Mouse (Mus musculus): ENCODE results near the gene Dcp1a. TPM values are rescaled to one million over a fixed set of nuclear protein-coding genes. Genes with fewer than 3 reads are reported as not detected.
A peak's percentile ranks its signal among the peaks of the same experiment; 100 is the strongest.
"Not testable (repeated sequence)": the region's sequence is repeated elsewhere in the genome, so short reads cannot be mapped to it uniquely, and the experiment has no call there.

The Dcp1a gene
- total RNA-seq, 2 experiments from 2014 or later = 17.4 to 18.2 TPM

DNA sequence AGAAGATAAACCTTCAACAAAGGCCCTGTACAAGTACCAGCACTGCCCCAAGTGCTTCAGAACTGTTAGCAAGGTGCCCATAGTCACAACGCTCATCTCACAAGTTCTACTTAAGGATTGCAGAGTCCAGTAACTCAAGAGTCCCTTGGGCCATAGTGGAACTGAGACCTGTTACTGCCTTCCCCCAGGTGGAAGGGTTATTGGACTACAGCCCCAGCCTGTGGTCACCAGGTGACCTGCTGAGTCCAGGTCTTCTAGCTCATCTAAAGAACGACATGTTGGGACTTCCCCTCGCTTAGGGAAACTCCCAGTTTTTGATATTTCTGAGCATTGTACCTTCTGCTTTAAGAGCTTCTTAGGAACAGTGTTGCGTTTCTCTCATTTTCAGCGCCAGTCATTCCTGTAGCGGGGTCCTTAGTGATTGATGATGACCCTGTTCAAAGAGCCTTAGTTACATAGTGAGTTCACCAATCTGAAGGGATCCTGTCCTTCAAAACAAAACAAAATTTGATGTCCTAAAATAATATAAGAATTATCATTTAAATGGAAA is 31.0 kb downstream of the Dcp1a start:
- intact Hi-C loops (cut with DNase I) = no loop called here
- DNase-seq (ENCODE audit: extremely low spot score in 1 of 2, low spot score in 2 of 2) = no peak

DNA sequence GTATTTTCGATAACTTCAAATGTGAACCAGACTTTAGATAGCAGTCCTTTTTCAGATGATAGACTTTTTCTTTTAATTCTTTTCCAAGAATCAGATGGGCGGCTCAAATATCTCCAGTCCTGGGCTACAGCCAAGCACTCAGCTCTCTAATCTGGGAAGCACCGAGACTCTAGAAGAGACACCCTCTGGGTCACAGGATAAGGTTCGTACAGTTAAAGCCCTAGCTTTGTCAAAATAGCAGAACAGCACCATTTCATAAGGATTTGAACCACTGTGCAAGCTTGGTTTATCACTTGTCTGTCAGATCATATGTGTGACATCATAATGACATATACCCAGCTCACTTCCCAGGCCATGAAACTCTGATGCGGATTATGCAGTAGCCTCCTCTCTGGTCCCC is 33.6 kb downstream of the Dcp1a start:
- intact Hi-C loops (cut with DNase I) = no loop called here
- DNase-seq (ENCODE audit: extremely low spot score in 1 of 2, low spot score in 2 of 2) = no peak

DNA sequence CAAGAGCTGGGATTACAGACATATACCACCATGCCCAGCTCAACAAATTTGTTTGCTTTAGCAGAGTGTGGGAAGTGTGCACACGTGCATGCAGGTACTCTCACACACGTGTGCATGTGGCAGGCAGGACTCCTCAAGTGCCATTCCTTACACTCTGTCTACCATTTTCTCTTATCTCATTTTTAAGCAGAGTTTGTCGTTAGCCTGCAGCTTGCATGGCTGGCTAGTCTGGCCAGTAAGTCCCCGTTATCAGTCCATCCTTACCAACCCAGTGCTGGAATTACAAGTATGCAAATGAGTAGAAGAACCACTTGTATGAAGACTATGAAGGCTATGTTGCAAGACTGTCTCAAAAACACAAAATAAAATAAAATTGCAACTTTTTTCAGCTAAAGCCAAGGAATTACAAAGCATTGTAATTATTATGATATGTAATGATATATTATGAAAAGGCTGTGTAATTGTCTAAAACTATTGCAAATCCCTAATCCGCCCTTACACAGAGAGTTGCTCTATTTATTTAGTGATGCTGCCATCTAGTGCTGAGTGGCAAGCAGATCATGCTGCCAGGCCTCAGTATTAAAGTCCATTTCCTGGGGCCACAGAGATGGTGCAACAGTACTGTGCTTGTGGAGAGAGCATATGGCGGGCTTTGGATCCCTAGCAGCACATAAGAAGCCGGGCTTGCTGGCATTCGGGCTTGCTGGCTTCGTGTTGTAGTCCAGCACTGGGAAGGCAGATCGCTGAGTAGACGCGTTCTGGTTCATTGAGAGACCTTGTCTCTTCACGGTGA is 36.8 kb downstream of the Dcp1a start:
- no peak for DNase-seq (ENCODE audit: extremely low spot score in 1 of 2, low spot score in 2 of 2)
- intact Hi-C loops (cut with DNase I) = no loop called here

DNA sequence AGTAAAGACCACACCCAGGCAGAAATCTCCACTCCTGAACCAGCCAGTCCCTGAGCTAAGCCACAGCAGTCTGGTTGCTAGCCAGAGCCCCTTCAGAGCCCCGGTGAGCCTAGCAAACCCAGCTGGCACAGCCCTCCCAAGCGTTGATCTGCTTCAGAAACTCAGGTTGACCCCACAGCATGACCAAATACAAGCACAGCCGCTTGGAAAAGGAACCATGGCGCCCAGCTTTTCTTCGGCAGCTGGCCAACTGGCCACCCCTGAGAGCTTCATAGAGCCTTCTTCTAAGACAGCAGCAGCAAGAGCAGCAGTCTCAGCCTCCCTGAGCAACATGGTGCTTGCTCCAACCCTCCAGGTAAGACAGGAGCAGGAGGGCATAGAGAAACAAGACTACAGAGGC is 40.0 kb downstream of the Dcp1a start:
- DNase-seq (ENCODE audit: extremely low spot score in 1 of 2, low spot score in 2 of 2) = no peak
- intact Hi-C loops (cut with DNase I) = no loop called here

DNA sequence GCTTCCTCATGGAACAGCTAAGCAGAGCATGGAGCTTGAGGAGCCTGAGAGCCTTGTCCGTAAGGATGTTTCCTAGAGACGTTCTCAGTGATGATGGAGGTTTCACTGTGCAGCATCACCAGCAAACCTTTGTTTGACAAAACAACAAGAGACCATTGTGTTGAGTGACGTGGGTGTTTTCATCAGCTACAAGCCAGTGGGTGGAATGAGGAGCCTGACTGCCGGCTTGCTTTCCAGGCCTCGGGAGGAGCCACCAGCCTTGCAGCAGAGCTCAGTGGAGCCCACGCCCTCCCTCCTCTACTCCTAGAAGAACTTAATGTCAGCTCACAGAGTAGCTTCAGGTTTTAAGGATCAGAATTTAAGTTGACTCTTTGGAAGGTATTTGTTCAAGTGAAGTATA is 44.0 kb downstream of the Dcp1a start:
- no peak for DNase-seq (ENCODE audit: extremely low spot score in 1 of 2, low spot score in 2 of 2)
- intact Hi-C loops (cut with DNase I) = no loop called here

DNA sequence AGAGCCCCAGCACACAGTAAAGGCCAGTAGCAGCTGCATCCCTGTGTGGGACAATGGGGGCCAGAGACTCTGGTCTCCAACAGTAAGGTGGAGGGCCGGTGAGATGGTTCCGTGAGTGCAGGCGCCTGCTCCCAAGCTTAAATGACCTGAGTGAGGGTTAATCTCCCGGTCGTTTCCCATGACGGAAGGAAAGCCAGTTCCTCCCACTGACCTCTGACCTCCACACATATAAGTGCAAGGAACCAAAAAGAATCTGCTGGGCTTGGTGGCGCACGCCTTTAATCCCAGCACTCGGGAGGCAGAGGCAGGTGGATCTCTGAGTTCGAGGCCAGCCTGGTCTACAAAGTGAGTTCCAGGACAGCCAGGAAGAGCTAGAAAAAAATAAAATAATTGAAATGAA is 49.1 kb downstream of the Dcp1a start:
- intact Hi-C loops (cut with DNase I) = no loop called here
- no peak for DNase-seq (ENCODE audit: extremely low spot score in 1 of 2, low spot score in 2 of 2)

DNA sequence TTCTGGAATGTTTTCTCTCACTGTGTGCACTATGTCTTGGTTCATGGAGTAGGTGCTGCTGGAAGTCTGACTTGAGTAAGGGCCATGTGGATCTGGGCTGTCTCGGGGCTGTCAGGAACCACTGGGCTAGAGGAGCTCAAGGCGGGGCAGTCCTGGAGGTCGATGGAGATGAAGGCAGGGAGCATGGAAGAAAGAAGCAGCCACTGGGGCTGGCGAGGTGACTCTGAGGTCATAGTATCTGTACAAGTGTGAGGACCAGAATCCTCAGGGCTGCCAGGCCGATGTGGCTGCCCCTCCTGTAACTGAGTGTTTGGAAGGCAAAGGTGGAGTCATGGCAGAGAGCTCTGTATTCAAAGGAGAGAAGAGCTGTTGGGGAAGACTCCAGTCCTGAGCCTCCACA is 49.6 kb downstream of the Dcp1a start:
- intact Hi-C loops (cut with DNase I) = no loop called here
- no peak for DNase-seq (ENCODE audit: extremely low spot score in 1 of 2, low spot score in 2 of 2)

DNA sequence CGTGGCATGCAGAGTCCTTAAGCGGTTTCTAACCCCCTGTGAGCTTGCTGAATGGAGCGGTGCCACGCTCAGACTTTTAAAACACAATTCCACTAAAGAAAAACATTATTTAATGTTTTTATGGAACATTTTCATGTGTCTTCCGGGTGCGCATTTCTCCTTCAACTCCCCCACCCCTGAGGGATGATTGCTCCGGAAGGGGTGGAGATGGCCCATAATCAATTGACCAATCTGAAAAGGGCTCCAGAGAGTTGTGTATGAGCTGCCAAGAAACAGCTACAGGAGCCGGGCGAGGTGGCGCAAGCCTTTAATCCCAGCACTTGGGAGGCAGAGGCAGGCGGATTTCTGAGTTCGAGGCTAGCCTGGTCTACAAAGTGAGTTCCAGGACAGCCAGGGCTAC is 50.1 kb downstream of the Dcp1a start:
- no peak for DNase-seq (ENCODE audit: extremely low spot score in 1 of 2, low spot score in 2 of 2)
- intact Hi-C loops (cut with DNase I) = no loop called here

DNA sequence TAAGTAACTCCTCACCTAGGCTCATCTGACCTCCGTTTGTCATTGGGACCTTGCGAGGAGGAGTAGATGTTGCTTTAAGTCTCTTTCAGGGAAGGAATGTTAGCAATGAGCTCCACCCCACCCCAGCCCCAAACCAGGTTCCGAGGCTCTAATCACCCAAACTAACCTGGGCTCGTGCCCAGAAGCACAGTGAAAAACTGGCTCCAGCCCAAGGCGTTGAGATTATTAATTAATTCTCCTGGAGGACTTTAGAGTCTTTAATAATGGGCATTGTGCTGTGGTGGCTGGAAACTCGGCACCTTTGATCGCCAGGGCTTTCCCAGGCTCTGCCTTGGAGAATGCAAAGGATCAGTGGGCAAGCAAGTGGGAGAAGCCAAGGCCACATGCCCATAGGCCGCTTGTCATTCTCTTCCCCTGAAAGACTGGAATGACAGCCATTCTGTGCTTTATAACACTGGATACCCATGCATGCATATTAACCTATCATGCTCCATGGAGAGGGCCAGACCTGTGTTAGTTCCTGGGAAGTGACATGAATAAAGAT is 51.5 kb downstream of the Dcp1a start:
- no peak for DNase-seq (ENCODE audit: extremely low spot score in 1 of 2, low spot score in 2 of 2)

DNA sequence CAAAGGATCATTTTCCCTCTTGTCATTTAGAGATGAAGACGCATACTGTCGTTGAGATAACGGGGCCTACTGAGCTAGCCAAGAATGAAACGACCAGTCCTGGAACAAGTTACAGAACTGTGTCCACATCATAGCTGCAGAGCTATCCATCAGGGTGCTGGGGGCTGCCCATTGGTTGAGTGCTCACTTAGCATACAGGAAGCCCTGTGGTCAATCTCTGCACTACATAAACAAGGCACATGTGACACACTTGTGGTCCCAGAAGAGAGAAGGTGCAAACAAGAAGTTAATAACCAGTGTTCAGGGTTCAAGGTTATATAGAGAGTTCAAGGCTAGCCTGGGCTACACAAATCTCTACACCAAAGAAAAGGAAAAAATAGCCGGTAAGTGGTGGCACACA is 52.1 kb downstream of the Dcp1a start:
- intact Hi-C loops (cut with DNase I) = no loop called here
- no peak for DNase-seq (ENCODE audit: extremely low spot score in 1 of 2, low spot score in 2 of 2)

More for the DNA sequence above, 51.5 kb downstream of the Dcp1a start:
- intact Hi-C loops (cut with DNase I) = no loop called here

DNA sequence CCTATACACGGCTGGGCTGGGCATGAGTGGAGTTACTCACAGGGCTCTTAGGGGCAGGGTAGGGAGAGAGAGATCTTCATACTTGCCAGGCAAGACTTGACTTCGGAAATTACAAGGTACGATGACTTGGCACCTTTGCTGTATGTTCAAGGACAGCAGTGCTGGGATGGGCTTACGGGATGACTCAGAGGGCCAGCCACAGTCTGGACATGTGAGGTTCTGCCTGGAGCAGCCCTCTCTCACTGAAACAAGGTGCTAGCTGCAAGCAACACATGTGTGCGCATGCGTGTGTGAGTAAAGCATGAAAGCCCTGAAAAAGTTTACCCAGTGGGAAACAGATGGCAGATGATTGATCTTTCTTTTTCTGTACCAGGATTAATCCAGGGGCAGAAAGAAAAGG is 52.6 kb downstream of the Dcp1a start:
- intact Hi-C loops (cut with DNase I) = no loop called here

DNA sequence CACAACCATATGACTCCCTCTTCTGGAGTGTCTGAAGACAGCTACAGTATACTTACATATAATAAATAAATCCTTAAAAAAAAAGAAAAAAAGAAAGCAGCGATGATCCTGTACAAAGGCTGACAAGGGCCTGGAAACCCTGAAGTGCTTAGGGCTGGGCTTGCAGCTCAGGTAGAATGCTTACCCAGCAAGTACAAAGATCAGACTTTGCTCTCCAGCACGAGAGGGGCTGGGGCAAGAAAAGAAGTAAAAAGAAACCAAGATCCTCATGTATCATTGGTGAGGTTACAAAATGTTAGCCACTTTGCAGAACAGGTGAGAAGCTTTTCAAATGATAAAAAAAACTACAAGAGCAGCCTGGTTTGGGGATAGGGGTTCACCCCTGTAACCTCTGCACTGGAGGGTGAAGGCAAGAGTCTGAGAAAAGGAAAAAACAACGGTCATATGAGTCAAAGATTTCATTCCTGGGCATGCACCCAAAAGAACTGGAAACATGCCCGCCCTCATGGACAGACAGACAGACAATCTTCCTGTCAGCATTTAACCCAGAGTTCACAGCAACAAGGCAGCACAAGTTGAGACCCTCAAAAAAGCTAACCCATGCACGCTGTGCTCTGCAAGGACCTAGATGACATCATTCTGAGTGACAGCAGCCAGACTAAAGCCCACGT is 54.6 kb downstream of the Dcp1a start:
- no peak for DNase-seq (ENCODE audit: extremely low spot score in 1 of 2, low spot score in 2 of 2)
- intact Hi-C loops (cut with DNase I) = no loop called here

More for the DNA sequence above, 52.6 kb downstream of the Dcp1a start:
- no peak for DNase-seq (ENCODE audit: extremely low spot score in 1 of 2, low spot score in 2 of 2)

DNA sequence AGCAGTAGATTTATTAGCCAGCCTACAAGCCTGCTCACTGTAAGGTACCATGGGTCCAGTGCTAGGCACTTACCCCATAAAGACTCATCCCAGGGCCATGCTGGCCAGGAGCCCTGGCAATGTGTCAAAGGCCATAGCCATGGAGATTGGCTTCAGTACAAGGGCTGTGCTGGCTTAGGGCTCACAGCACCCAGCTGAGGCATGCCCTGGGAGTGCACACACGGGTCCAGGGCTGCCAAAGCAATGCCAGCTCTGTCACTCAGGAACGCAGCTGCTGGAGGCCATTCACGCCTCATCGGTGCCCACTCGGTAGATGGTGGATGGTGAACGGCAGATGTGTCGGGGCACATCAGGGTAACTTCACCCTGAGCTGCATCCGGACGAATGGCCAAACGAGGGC is 62.2 kb downstream of the Dcp1a start:
- intact Hi-C loops (cut with DNase I) = no loop called here
- DNase-seq (ENCODE audit: extremely low spot score in 1 of 2, low spot score in 2 of 2) = peak in 1 of 2 experiments; percentile 58

DNA sequence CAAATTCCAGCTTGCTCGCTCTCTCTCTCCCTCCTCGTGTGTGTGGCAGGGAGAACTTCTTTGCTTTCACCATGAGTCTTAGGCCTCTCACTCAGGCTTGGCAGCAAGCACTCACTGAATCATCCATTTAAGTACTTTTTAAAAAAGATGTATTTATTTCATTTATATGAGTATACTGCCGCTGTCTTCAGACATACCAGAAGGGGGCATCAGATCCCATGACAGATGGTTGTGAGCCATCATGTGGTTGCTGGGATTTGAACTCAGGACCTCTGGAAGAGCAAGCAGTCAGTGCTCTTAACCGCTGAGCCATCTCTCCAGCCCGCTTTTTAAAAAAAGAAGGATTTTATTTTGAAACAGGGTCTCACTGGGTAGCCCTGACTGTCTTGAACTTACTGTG is 64.0 kb downstream of the Dcp1a start:
- DNase-seq (ENCODE audit: extremely low spot score in 1 of 2, low spot score in 2 of 2); intact Hi-C loops (cut with DNase I): not testable (repeated sequence)

DNA sequence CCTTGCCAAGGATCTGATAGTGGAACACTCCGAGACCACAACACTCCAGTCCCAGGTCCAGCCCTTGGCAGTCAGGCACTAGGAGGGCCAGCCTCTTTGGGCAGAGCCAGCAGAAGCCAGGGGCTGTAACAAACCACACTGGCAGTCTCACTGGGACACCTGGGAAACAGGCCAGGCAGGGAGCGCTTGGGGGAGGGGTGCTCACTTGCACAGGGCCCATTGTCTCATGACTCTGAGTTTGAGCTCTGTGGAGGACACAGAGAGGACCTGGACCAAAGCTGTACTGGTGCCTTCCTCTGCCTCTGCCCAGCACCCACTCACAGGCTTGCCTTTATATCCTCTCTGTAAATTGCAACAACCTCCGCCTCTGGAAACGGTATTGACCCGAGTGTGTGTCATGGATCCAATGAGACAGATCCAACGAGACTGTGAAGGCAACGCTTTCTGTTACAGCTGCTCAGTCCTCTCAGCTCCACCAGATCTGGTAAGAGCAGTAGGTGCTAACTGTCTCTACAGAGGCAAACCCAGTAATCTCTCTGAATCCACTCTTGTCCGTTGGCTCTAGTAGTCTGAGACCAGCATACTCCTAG is 68.9 kb downstream of the Dcp1a start, which contains the start of gene Tkt:
Gene Tkt, plus strand, starts transcription at position 229 of the 590 bp plus-strand sequence.
- intact Hi-C loops (cut with DNase I) = no loop called here
- DNase-seq (ENCODE audit: extremely low spot score in 1 of 2, low spot score in 2 of 2) = peak; percentile 74 to 77

DNA sequence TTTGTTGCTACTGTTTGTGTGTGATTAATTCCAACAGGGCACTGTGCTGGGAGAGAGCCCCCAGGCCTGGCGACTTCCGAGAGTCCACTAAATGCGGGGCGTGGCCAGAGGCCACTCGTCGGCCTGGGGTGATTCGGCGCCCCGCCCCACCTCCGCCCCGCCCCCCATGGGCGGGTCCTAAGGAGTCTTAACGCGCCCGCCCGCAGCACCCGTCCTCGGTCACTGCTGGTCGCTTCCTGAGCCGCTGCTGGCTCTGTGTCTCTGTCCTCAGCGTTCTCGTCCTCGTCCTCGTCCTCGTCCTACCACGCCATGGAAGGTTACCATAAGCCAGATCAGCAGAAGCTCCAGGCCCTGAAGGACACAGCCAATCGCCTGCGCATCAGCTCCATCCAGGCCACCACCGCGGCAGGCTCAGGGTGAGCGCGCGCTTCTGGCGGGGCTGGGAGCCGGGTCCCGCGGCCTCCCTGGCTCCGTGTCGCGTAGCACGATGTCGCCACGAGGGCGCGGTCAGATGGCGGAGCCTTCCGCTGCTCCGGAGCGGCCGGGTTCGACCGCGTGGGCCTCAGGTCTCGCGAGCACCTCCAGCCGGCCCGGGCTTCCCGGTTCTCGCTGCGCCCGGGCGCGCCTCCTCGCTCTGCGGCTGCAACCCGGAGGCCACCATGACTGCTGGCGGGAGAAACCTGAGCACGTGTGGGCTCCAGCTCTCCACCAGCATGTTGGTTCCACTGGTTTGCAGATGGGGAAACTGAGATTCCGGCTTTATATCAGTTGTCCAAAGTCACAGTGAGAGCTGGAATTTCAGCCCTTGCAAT is 69.8 kb downstream of the Dcp1a start:
- intact Hi-C loops (cut with DNase I) = no loop called here
- peak; percentile 90 to 98 for DNase-seq (ENCODE audit: extremely low spot score in 1 of 2, low spot score in 2 of 2)

DNA sequence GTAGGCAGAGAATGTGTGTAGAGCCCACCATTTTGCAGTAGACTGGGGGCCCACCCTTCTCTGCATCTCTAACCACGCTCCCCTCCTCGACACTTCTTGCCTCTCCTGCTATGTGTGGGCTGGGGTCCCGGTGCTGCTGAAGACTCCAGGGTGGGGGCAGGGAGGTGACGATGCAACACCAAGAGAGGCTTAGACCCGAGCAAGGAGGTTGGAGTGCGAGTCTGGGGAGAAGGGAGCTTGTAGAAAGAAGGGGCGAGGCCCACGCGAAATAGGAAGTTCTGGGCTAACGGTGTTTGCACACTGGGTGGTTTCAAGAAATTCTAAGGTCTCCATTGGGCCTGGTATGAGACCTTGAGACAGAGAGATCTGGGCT is 70.4 kb downstream of the Dcp1a start:
- intact Hi-C loops (cut with DNase I) = no loop called here
- peak in 1 of 2 experiments; percentile 52 for DNase-seq (ENCODE audit: extremely low spot score in 1 of 2, low spot score in 2 of 2)

DNA sequence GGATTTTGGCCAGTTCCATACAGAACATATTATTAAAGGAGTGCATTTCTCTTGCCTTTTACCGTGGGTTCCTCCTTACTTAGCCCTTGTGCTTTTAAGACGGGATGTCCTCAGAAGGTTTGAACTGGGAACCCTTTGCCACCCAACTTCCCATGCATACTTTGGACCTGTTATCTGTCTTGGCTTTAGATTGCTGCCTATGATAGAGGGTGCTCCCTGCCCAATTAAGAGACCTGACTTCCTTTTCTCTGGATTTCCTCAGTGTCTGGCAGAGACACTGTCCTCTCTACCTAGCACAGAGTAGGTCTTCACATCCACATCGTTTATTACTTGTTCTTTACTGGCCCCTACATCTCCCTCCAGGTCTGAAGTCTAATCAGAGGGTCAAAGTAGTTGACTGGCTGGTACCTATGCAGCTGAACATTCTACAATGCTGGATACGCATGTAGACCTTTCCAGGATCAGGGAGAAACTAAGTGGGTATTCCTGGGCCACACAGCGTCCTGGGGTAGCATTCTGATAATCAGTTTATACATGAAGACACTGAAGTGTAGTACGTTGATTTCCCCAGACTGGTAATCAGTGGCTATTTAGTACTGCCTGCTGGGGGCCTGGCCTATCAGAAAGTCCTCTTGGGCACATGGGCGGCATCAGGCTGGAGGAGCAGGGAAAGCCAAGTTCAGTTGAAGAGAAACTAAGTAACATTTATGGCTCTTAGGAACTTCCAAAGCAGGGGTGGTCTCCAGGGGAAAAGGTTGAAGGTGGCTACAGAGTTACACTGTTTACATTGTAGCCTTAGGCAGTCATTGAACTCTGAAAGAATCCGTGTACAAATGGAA is 71.1 kb downstream of the Dcp1a start:
- no peak for DNase-seq (ENCODE audit: extremely low spot score in 1 of 2, low spot score in 2 of 2)
- intact Hi-C loops (cut with DNase I) = no loop called here
